Mouse (Mus musculus): Measurements from ENCODE around the gene Elf3.
A peak's percentile ranks its signal among the peaks of the same experiment; 100 is the strongest.

Elf3 gene

DNA sequence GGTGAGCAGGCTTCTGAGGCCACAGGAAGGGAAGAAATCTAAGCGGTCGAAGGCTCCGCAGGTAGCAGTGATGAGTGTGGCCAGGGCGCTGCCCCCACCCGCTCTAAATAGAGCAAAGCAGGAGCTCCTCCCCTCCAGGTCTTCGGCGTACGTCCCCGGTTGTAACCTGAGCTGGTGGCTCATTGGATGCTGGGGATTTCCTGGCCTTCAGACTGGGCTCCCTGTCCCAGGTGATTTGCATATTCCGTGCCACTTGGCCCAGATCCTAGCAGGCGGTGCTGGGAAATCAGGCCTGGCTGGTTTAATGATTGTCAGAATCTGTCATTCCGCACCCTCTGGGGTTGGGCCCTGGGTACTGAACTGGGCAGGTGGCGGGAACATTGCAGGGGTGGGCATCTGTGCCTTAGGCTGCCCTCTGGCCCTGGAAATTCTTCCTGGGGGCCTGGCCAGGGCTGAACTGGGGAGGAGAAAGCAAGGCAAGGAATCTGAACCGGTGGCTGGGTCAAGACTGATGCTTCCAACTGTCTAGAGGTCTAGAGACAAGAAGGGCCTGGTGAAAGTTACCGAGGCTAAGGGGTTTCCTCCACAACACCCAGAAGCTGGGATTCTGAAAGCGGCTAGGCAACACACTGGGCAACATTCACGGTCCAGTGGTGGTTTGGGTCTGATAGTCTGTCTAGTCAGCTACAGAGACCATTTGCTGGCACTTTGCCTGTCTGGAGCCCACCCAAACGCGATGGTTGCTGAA lies at the start of gene Elf3:
Gene Elf3, minus strand, starts transcription at position 189 of the 748 bp plus-strand sequence.
- no peak for DNase-seq (ENCODE audit: low spot score)

DNA sequence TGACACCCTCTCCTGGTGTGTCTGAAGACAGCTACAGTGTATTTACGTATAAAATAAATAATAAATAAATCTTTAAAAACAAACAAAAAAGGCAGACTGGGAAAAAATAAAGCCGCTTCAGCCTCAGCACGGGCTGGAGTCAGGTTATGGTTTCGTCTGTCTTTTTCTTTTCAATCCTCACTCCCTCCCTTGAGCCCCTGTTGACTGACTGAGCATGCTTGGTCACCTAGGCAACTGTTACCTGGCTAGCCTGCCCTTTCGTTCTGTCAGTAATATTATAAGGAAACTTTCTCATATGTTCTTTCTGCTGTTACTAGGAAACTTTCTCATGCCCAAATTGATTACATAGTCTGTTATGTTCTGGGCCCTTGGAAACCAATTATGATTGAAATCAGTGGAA lies 32.5 kb upstream of the Elf3 start:
- no peak for DNase-seq (ENCODE audit: low spot score)

DNA sequence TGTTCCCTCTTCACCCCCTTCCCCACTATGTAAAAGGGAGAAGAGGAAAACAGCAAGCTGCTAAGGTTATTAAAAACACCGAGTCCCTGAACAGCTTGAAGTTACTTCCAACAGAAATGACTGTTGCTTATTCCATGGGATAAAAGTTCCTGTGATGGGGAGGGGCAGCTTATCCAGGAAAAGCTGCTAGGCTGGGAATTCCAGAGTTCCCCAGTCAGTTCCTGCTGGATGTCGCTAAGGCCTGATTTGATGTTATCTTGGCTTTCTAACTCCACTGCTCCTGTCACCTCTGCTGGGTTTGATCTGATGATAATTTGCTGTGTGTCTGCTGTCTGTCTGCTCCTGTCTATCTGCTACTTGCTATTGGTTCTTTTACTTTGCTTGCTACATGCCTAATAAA lies 27.9 kb upstream of the Elf3 start:
- DNase-seq (ENCODE audit: low spot score) = no peak

DNA sequence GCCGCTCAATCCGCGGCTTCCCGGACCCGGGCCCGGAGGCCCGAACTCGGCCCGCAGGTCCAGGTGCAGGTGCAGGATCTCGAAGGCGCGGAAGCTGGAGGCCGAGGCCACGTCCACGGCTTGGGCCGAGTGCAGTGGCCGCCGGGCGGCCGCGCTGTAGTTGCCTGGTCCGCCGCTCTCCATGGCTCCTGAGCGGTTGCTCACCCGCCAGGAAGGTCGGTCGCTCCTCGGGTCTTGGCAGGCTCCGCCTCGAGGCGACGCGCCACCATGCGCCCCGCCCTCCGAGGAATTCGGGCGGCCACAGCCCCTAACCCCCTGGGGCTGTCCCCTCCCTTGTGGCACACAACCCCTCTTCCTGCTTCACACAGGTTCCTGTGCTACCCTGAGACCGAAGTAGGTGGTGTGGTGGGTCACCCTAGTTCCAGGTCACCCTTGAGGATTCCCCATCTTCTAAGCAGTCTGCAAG lies 25.5 kb upstream of the Elf3 start, which contains the start of gene Rnpep:
Gene Rnpep, minus strand, starts transcription at position 259 of the 466 bp plus-strand sequence.
- DNase-seq (ENCODE audit: low spot score) = peak; percentile 36

- no peak for DNase-seq (ENCODE audit: low spot score)
Observed at GRCm38 (mm10) chr1:135283287-135283825, 25.0 kb upstream of the Elf3 start.

GRCm38 (mm10) chr1:135282536-135283286 lies 24.3 kb upstream of the Elf3 start:
- no peak for DNase-seq (ENCODE audit: low spot score)

DNA sequence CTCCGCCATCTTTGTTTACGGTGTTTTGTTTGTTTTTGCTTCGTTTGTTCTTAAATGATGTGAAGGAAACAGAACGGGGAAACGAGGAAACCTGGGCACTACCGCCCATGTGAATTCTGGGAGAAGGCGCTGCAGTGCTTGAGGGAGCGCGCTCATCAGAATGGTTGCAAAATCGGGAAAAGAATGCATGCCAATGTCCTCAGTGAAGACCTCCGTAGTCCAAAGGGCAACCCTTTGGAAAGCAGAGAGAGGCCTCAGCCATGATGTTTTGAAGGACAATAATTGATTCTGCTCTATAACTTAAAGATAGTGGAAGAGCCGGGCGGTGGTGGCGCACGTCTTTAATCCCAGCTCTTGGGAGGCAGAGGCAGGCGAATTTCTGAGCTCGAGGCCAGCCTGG lies 23.5 kb upstream of the Elf3 start:
- DNase-seq (ENCODE audit: low spot score) = no peak

GRCm38 (mm10) chr1:135280646-135281045 lies 22.3 kb upstream of the Elf3 start:
- no peak for DNase-seq (ENCODE audit: low spot score)

GRCm38 (mm10) chr1:135271371-135271770 lies 13.0 kb upstream of the Elf3 start:
- DNase-seq (ENCODE audit: low spot score) = no peak

DNA sequence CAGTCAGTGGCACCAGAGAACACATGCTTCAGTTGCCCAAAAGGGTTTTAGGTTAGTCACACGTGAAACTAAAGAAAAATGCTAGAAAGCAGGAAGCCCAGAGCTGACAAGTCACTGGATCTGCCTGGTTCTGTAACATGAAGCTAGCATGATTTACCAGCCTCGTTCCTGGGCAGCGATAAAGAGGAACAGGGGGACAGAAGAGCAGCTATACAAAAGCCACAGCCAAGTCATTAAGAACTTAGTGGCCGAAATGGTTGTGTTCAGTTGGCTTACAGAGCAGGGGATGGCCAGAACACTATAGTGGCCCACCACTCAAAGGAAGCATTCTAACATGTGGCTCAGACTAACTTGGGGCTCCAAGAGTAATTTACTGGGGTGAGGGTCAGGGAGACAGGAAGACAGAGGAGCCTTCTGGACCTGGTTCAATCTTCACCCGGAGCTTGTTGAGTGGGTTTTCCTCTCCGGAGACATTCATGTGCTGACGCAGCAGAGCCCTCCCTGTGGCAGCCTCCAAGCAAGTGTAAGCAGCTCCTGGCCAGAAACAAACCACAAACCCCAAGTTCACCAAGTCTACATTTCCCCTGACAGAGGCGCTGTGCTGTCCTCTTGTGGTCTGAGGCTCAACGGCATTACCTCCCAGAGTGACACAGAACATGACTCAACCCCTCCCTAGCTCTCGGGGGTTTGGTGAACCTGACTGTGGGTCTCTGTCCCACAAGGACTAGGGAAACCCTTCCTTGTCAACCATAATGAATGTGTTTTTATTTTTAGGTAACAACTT lies 9.5 kb upstream of the Elf3 start:
- DNase-seq (ENCODE audit: low spot score) = no peak

DNA sequence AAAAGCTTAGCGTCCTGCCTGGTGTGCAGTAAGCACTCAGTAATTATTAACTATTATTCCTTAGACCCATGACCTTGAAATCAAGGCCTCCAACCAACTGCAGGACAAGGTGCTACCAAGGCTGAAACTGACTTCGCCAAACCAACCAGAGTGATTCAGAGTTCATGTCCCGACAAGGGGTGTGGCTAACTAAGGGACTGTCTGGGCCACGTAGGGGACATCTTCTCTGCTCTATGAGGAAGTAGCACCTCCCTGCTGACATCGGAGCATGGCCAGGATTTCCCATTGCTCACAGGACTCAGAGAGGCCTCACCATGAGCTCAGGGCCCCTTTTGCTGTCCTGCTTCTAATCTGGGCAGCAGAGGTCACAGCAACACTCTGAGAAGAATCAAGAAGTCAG lies 7.5 kb upstream of the Elf3 start:
- DNase-seq (ENCODE audit: low spot score) = no peak

- no peak for DNase-seq (ENCODE audit: low spot score)
Observed at GRCm38 (mm10) chr1:135263316-135263715, 4.9 kb upstream of the Elf3 start.

DNA sequence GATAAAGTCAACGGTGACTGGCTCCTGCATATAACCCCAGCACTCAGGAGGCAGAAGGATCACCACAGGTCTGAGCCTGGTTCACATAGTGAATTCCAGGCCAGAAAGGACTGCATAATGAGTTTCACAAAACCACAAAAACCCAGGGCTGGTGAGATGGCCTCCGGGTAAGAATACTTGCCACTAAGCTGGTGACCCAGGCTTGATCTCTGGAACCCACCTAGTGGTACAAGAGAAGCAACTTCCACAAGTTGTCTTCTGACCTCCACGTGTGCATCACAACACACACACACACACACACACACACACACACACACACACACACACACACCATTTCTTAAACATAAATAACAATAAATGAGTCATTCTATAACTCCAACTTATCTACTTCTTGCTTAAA lies 4.0 kb upstream of the Elf3 start:
- no peak for DNase-seq (ENCODE audit: low spot score)

DNA sequence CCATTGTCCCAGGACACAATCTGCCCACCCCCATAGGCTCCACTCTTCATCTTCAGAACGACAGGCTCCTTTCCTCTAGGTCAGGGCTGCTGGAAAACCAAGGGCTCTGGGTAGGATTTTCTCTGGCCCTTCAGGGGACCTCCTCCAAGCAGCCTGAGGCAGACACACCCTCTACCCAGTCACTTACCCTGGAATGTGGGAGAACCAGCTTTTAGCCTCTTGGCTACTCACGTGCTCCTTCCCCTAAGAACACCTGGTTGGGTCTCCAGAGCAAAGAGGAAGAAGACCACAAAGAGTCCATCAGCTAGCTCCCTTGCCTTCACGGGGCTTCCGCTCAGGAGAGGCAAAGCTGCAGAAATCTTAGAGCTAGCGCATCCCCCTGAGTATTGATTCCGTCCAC lies 2.6 kb upstream of the Elf3 start:
- DNase-seq (ENCODE audit: low spot score) = no peak

DNA sequence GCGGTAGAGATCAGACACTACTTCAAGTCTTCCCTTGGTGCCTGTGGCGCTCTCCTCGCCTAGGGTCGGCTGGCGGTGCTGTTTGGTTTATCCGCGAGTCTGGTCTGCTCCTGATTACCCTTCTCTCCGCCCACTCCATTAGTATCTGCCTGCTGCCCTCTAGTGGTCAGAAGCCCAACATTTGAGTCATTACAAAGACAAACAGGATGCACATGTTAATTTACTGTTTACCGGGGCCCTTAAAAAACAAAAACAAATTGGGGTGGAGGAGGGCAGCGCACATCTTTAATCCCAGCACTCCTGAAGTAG lies 714 bp upstream of the Elf3 start:
- peak; percentile 81 for DNase-seq (ENCODE audit: low spot score)

- DNase-seq (ENCODE audit: low spot score) = no peak
Observed at GRCm38 (mm10) chr1:135256299-135256698, 2.1 kb downstream of the Elf3 start.

GRCm38 (mm10) chr1:135252854-135253253 lies 5.5 kb downstream of the Elf3 start:
- DNase-seq (ENCODE audit: low spot score) = no peak

GRCm38 (mm10) chr1:135251405-135251804 lies 7.0 kb downstream of the Elf3 start:
- DNase-seq (ENCODE audit: low spot score) = no peak

DNA sequence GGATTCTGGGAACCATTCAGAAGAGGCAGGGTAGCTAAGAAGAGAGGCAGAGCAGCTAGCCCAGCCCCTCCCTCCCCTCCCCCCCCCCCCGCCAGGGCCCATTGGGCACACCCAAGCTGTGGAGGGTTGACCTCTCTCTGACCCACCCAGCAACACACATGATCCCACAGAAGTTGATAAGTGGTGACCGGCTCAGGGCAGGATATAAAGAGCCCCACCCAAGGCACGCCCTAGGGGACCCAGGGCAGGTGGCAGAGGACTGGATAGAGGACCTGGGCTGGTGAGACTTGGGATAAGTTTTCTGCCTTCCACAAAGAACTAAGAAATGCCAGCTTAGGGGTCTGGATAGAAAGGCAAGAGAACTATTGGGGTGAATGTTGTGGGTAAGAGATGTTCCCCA lies 7.7 kb downstream of the Elf3 start:
- peak; percentile 68 for DNase-seq (ENCODE audit: low spot score)

- no peak for DNase-seq (ENCODE audit: low spot score)
Observed at GRCm38 (mm10) chr1:135248434-135248850, 9.9 kb downstream of the Elf3 start.

DNA sequence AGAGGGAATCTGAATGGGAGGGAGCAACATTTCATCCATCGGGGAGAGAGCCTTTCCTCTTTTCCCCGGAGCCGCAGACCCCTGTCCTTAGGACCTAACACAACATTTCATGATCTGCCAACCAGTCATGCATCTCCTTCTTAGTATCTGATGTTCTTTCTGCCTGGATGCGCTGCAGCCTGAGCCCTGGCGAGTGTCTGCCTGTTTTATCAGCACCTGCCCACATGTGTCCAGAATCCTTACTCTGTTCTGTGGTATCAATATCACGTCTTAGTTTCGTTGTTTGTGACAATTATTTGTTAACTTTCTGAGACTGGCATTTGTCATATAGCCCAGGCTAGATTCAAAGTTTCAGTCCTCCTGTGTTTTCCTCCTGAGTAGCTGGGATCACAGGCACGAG lies 14.4 kb downstream of the Elf3 start:
- no peak for DNase-seq (ENCODE audit: low spot score)

DNA sequence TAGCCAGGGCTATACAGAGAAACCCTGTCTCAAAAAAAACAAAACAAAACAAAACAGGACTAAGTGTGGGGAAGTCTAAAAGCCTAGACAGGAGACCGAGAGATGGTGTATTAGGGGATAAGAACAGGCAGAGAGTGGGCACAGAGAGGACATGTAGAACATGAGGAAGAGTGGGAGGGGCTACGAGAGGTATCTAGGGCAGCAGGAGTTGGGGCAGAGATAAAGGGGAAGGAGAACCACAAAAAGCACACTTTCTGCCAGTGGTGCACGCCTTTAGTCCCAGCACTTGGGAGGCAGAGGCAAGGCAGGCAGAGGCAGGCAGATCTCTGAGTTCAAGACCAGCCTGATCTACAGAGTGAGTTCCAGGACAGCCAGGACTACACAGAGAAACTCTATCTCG lies 18.2 kb downstream of the Elf3 start:
- peak; percentile 17 for DNase-seq (ENCODE audit: low spot score)

Data from c-Kit-positive CD71-positive TER-119-positive erythroid progenitor cells, embryonic 14.5 days (primary cell).